Mouse (Mus musculus) liver, postnatal 0 days (tissue): ENCODE measurements around the gene B3galt4.

Experiments
- CTCF ChIP-seq: sonication (generic); IDR thresholded peaks from 2 replicates; pipeline ENCODE4 v1.5.1; 2016; ENCODE audit warnings: antibody characterized with exemption, low read depth
- EP300 ChIP-seq: IDR thresholded peaks from 2 replicates; pipeline ENCODE4 v1.6.1; 2016; ENCODE audit warnings: antibody characterized with exemption, low read depth, mild to moderate bottlenecking

GRCm38 (mm10) chr17:33908331-33909076 is 42.8 kb downstream of the B3galt4 start:
- no peak for TF ChIP-seq CTCF
- no peak for TF ChIP-seq EP300
